Mouse (Mus musculus) hindbrain, embryonic 10.5 days (tissue): Measurements from ENCODE around the gene Hcls1. TPM values are rescaled to one million over a fixed set of nuclear protein-coding genes. Genes with fewer than 3 reads are reported as not detected.

ENCODE experiments used
- DNase-seq: peaks from one replicate; pipeline ENCODE4 v3.0.0-alpha.2; 2017; ENCODE audit warnings: low spot score
- H3K27ac ChIP-seq: fragments of 300-500 bp; sonication (generic); 2 replicates; pipeline ENCODE4 v1.5.1; 2016; ENCODE audit warnings: mild to moderate bottlenecking, moderate library complexity
- H3K27me3 ChIP-seq: fragments of 300-500 bp; sonication (generic); 2 replicates; pipeline ENCODE4 v1.6.1; 2016; ENCODE audit warnings: mild to moderate bottlenecking; ENCODE audit not compliant: poor library complexity, insufficient read depth, severe bottlenecking
- H3K36me3 ChIP-seq: fragments of 300-500 bp; sonication (generic); 2 replicates; pipeline ENCODE4 v1.6.1; 2016; ENCODE audit warnings: mild to moderate bottlenecking, moderate library complexity
- H3K4me1 ChIP-seq: fragments of 300-500 bp; sonication (generic); replicated peaks from 2 replicates; pipeline ENCODE4 v1.6.1; 2016; ENCODE audit warnings: mild to moderate bottlenecking
- H3K4me3 ChIP-seq: fragments of 300-500 bp; sonication (generic); 2 replicates; pipeline ENCODE4 v1.5.1; 2016; ENCODE audit warnings: mild to moderate bottlenecking, moderate library complexity
- H3K9me3 ChIP-seq: fragments of 300-500 bp; sonication (generic); 2 replicates; pipeline ENCODE4 v1.6.1; 2016; ENCODE audit warnings: mild to moderate bottlenecking, moderate library complexity
- WGBS: fragments of 180-500 bp; shearing (Covaris S2); methylation state at CpG from one replicate; pipeline ENCODE4 v1.1.7; 2016; 5-methylcytosine and 5-hydroxymethylcytosine counted together
- polyA plus RNA-seq: library from polyadenylated mRNA; unstranded; fragments of >200 nt; fragmentation: Nextera tagmentation; extraction: Ambion mirVana; gene quantifications from 2 replicates; pipeline ENCODE4 v1.2.1, GENCODE M21; 2016

Gene Hcls1
- polyA plus RNA-seq = 2.7 and 2.8 TPM in 2 replicates

DNA sequence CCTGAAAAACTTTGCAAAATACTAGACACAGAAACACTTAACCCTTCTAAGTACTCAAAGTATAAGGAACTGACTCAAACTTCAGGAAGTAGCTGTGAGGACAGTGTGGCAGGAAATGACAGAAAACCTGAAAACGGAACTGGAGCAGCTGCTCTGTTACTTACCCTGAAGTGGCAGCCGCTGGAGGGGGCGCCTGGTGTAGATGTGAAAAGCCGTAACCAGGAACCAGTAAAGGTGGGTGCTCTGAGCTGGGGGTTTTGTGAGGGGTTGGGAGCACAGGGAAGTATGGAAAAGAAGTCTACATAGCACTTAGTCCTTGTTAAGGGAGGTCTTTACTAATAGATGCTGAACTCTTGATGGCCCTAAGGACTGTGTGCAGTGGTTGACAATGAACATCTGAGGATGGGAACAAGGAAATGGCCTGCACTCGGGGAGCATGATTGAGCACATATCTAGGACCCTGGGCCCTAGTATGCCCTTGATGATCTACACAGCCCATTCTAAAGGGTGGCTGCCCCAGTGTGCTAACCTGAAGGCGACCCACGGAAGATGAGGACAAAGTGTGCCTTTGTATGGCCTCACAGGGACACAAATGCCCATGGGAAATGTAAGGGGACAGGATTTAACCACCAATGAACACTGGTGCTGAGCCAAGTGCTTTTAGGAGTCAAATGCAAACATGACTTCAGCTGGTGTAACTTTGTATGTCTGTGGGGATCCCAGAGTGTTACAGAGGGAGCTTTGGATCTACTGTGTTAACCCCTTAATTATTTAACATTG is at the start of gene Hcls1:
Hcls1 (plus strand) TSS at position 143 of the 780 bp plus-strand sequence.
- Histone ChIP-seq H3K4me1 (no peaks in the 10 kb centered on the region), H3K27me3 (no peaks in the 10 kb centered on the region), H3K36me3 (peaks cover 36% of the 10 kb centered on the region), H3K9me3 (no peaks in the 10 kb centered on the region), H3K27ac (no peak within 1 kb of the TSS), H3K4me3 (no peak within 1 kb of the TSS)
- 85% methylated on average over 7 of the region's 7 CpGs for WGBS
- DNase-seq = no peak

GRCm38 (mm10) chr16:36885912-36886311 is 48.9 kb upstream of the Hcls1 start:
- Histone ChIP-seq H3K4me1 (no peaks in the 10 kb centered on the region), H3K27me3 (no peaks in the 10 kb centered on the region), H3K36me3 (peaks cover 38% of the 10 kb centered on the region), H3K9me3 (no peaks in the 10 kb centered on the region), H3K27ac (no peak overlapping the region), H3K4me3 (no peak overlapping the region)
- no peak for DNase-seq
- WGBS = 94% methylated on average over 11 of the region's 11 CpGs

DNA sequence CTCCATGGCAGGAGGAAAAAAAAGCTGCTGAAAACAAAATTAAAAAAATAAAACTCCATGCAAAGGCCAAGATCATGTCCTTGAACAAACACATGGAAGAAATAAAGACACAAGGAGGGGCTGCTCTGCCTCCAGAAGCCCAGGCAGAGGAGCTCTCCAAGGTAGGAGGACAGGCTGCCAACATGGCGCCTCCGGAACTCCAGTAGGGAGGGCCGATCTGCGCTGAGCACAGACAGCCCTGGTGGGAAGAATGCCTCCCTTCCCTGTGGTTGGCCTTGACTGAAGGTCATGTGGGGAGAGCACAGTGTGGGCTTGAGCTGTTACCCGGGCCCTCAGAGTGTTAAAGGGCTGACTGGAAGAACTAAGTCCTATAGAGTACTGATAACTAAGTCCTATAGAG is 47.2 kb upstream of the Hcls1 start:
- WGBS = 86% methylated on average over 5 of the region's 5 CpGs
- Histone ChIP-seq H3K9me3 (no peaks in the 10 kb centered on the region), H3K4me3 (no peak overlapping the region), H3K4me1 (no peaks in the 10 kb centered on the region), H3K27ac (no peak overlapping the region), H3K36me3 (peaks cover 54% of the 10 kb centered on the region), H3K27me3 (no peaks in the 10 kb centered on the region)
- DNase-seq = no peak

- no peaks in the 10 kb centered on the region for H3K9me3 ChIP-seq
- no peak for DNase-seq
- peaks cover 77% of the 10 kb centered on the region for H3K36me3 ChIP-seq
These were observed 44.2 kb upstream of the Hcls1 start for GRCm38 (mm10) chr16:36890559-36890958.

GRCm38 (mm10) chr16:36891415-36891814 is 43.4 kb upstream of the Hcls1 start:
- Histone ChIP-seq H3K27ac (no peak overlapping the region), H3K4me1 (no peaks in the 10 kb centered on the region), H3K4me3 (no peak overlapping the region), H3K27me3 (no peaks in the 10 kb centered on the region), H3K36me3 (peaks cover 81% of the 10 kb centered on the region), H3K9me3 (no peaks in the 10 kb centered on the region)
- WGBS = 97% methylated on average over 4 of the region's 4 CpGs
- no peak for DNase-seq

More at GRCm38 (mm10) chr16:36890559-36890958, 44.2 kb upstream of the Hcls1 start:
- Histone ChIP-seq H3K4me3 (no peak overlapping the region), H3K27me3 (no peaks in the 10 kb centered on the region), H3K27ac (no peak overlapping the region), H3K4me1 (no peaks in the 10 kb centered on the region)
- 94% methylated on average over 3 of the region's 3 CpGs for WGBS

- WGBS = 90% methylated on average over 10 of the region's 10 CpGs
- H3K36me3 ChIP-seq = peaks cover 82% of the 10 kb centered on the region
- DNase-seq = no peak
These were observed 41.5 kb upstream of the Hcls1 start for GRCm38 (mm10) chr16:36893317-36893716.

DNA sequence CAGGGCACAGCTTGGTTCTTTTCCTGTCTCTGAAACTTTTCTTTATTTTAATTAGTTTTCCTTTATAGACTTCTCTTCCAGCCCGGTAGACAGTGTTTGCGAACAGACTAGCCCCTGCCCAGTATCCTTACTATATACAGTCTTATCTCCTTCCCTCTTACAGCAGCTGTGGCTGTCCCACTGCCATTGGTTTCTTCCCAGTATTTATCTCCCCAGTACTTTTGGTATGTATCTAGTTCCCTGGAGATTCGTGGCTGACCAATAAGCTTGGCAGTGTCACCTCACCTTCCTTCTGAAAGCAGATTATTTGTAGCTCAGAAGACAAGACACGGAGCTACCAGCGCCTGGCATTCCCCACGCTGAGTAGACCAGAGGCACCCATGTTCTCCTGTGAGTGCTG is 38.1 kb upstream of the Hcls1 start:
- H3K36me3 ChIP-seq = peaks cover 81% of the 10 kb centered on the region

More at GRCm38 (mm10) chr16:36893317-36893716, 41.5 kb upstream of the Hcls1 start:
- no peak overlapping the region for H3K27ac ChIP-seq
- H3K4me3 ChIP-seq = no peak overlapping the region
- H3K27me3 ChIP-seq = no peaks in the 10 kb centered on the region
- H3K4me1 ChIP-seq = no peaks in the 10 kb centered on the region
- no peaks in the 10 kb centered on the region for H3K9me3 ChIP-seq

GRCm38 (mm10) chr16:36903156-36903555 is 31.6 kb upstream of the Hcls1 start:
- DNase-seq = no peak
- H3K9me3 ChIP-seq = no peaks in the 10 kb centered on the region
- H3K27me3 ChIP-seq = no peaks in the 10 kb centered on the region
- no peak overlapping the region for H3K27ac ChIP-seq
- H3K4me1 ChIP-seq = no peaks in the 10 kb centered on the region
- 91% methylated on average over 5 of the region's 5 CpGs for WGBS
- H3K4me3 ChIP-seq = no peak overlapping the region
- peaks cover 67% of the 10 kb centered on the region for H3K36me3 ChIP-seq

More for the DNA sequence above, 38.1 kb upstream of the Hcls1 start:
- Histone ChIP-seq H3K9me3 (no peaks in the 10 kb centered on the region), H3K27me3 (no peaks in the 10 kb centered on the region), H3K4me3 (no peak overlapping the region), H3K4me1 (no peaks in the 10 kb centered on the region), H3K27ac (no peak overlapping the region)
- WGBS = 92% methylated on average over 6 of the region's 6 CpGs
- DNase-seq = no peak

- peaks cover 75% of the 10 kb centered on the region for H3K36me3 ChIP-seq
These were observed 22.9 kb upstream of the Hcls1 start for GRCm38 (mm10) chr16:36911909-36912308.

DNA sequence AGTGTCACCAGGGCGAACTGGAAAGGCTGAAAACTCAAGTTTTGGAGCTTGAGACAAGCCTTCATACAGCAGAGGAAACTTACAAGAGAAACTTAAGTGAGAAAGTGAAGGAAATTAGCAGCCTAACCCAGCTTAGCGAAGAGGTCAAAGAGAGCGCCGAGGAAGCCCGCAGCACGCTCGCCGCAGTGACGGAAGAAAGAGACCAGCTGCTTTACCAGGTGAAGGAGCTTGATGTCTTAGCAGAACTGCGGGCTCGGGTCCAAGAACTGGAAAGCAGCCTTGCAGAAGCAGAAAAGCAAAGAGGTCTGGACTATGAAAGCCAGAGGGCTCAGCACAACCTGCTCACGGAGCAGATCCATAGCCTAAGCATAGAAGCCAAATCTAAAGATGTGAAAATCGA is 22.5 kb upstream of the Hcls1 start:
- no peaks in the 10 kb centered on the region for H3K4me1 ChIP-seq
- 92% methylated on average over 13 of the region's 13 CpGs for WGBS
- no peak for DNase-seq

More at GRCm38 (mm10) chr16:36911909-36912308, 22.9 kb upstream of the Hcls1 start:
- DNase-seq = no peak
- no peaks in the 10 kb centered on the region for H3K27me3 ChIP-seq
- 95% methylated on average over 10 of the region's 10 CpGs for WGBS
- no peaks in the 10 kb centered on the region for H3K4me1 ChIP-seq
- no peaks in the 10 kb centered on the region for H3K9me3 ChIP-seq
- H3K27ac ChIP-seq = no peak overlapping the region
- no peak overlapping the region for H3K4me3 ChIP-seq

DNA sequence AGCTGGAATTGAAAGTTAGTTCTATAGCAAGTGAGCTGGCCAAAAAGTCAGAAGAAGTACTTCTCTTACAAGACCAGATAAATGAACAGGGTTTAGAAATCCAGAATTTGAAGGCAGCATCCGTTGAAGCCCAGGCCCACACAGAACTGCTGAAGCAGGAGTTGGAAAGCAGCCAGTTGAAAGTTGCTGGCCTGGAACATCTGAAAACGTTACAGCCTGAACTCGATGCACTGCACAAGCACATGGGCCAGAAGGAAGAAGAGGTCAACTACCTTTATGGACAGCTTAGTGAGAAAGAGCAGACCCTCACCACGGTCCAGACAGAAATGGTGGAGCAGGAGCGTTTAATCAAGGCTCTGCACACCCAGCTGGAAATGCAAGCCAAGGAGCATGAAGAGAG is 20.6 kb upstream of the Hcls1 start:
- WGBS = 95% methylated on average over 5 of the region's 5 CpGs
- Histone ChIP-seq H3K9me3 (no peaks in the 10 kb centered on the region), H3K36me3 (peaks cover 79% of the 10 kb centered on the region), H3K4me1 (no peaks in the 10 kb centered on the region), H3K27ac (no peak overlapping the region), H3K4me3 (no peak overlapping the region), H3K27me3 (no peaks in the 10 kb centered on the region)
- no peak for DNase-seq

More for the DNA sequence above, 22.5 kb upstream of the Hcls1 start:
- H3K9me3 ChIP-seq = no peaks in the 10 kb centered on the region
- no peak overlapping the region for H3K4me3 ChIP-seq
- H3K27ac ChIP-seq = no peak overlapping the region
- no peaks in the 10 kb centered on the region for H3K27me3 ChIP-seq
- peaks cover 75% of the 10 kb centered on the region for H3K36me3 ChIP-seq

- 89% methylated on average over 10 of the region's 10 CpGs for WGBS
- Histone ChIP-seq H3K27ac (no peak overlapping the region), H3K9me3 (no peaks in the 10 kb centered on the region), H3K4me1 (no peaks in the 10 kb centered on the region), H3K36me3 (peaks cover 84% of the 10 kb centered on the region), H3K27me3 (no peaks in the 10 kb centered on the region), H3K4me3 (no peak overlapping the region)
- no peak for DNase-seq
These were observed 16.3 kb upstream of the Hcls1 start for GRCm38 (mm10) chr16:36918505-36918904.

GRCm38 (mm10) chr16:36920410-36920809 is 14.4 kb upstream of the Hcls1 start:
- no peak overlapping the region for H3K4me3 ChIP-seq
- no peaks in the 10 kb centered on the region for H3K4me1 ChIP-seq
- 94% methylated on average over 3 of the region's 3 CpGs for WGBS
- no peaks in the 10 kb centered on the region for H3K9me3 ChIP-seq
- DNase-seq = no peak
- no peak overlapping the region for H3K27ac ChIP-seq
- peaks cover 83% of the 10 kb centered on the region for H3K36me3 ChIP-seq
- H3K27me3 ChIP-seq = no peaks in the 10 kb centered on the region
